Mouse (Mus musculus) gastrocnemius, postnatal 4 days (tissue): ENCODE results near the gene Olfr509. TPM values are rescaled to one million over a fixed set of nuclear protein-coding genes. Genes with fewer than 3 reads are reported as not detected.
"Not testable (repeated sequence)": the region's sequence is repeated elsewhere in the genome, so short reads cannot be mapped to it uniquely, and the experiment has no call there.

Experiments used
- DNase-seq, 2 experiments: peaks; one replicate each; pipeline ENCODE4 v3.0.0; 2021 to 2022; ENCODE audit warnings: low spot score in 2 of 2, mixed read lengths in 2 of 2
- long read RNA-seq, 2 experiments: library from polyadenylated mRNA; stranded (forward); transcript quantifications; one replicate each; pipeline ENCODE4 v2.0.0; 2021
- total RNA-seq, 2 experiments: library from RNA; stranded (reverse); gene quantifications; 2 replicates each; pipeline ENCODE4 v1.2.3; 2021

Gene Olfr509
- total RNA-seq, result not detected
- long read RNA-seq, experiment 1, result 0 reads
- long read RNA-seq, experiment 2, result 0 reads

DNA sequence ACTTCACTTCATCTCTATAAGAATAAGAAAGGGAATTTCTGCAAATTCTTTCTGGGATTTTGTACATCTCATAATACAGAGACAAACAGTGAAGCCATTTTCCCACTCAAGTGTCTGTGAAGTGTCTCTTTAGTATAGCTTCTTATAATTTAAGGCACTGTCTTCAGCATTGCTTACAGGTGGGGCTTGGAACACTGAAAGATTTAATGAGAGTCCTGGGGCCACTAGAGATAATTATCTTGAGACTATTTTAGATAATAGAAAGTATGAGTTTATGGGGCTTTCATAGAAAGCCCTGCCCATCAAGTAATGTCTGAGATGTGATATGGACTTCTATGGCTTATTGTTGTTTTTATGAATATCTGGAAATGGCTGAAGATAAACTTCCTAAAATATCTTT lies at the start of gene Olfr509:
Olfr509 (minus strand) TSS at position 101 of the 400 bp plus-strand sequence.
- no peak for DNase-seq

DNA sequence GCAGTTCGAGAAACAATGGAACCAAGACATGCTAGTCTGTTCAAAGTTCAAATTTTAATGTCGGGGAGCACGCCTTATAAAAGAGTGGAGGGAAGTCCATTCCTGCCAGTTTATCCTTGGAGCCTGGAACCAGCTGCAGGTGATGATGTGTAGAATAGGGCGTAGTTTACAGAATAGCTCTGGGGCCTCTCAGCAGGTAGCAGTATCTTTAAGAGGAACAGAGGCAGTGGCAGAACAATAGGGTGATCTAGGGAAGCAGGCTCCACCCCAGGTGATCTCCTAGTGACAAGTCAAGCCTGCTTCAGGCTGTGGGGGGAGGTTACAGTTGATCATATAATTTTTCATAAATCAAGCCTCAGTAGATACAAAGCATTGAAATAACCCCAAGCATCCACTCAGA lies 27.2 kb upstream of the Olfr509 start:
- no peak for DNase-seq

DNA sequence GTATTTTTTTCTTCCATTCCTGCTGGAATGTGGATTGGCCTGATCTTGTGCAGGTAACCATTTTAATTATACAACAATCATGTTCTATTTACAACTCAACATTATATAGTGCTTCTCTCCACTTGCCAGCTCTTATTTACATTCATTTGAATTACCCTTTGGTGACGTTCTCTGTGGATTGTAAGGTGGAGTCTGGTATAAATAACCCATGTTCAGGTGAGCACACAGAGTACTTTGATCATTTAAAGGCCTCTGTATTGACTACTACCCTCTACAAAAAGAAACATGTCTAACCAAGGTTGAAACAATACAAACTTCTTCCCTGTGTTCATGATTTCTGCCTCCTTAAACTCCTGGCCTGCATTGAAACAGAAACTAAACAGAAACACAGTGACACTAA lies 19.4 kb upstream of the Olfr509 start:
- no peak for DNase-seq

DNA sequence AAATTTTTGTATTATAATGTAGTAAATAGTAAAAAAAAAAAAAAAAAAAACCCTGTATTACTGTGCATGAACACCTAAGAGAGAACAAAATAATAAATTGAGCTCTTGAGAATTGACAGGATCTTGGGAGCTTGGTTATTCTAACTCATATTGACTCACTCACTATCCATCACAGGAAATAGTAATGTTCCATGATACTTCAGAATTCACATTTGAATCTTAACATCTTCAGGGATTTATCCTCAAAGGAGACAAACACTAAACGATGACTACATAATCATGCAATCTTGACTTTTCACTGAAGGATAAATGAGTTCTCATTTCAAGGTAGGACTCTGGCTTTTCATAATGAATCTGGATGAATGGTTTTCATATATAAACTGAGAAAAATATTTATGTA lies 14.4 kb upstream of the Olfr509 start, which contains the start of gene Olfr510:
Olfr510 (plus strand) TSS at position 301 of the 400 bp plus-strand sequence.
- no peak for DNase-seq

DNA sequence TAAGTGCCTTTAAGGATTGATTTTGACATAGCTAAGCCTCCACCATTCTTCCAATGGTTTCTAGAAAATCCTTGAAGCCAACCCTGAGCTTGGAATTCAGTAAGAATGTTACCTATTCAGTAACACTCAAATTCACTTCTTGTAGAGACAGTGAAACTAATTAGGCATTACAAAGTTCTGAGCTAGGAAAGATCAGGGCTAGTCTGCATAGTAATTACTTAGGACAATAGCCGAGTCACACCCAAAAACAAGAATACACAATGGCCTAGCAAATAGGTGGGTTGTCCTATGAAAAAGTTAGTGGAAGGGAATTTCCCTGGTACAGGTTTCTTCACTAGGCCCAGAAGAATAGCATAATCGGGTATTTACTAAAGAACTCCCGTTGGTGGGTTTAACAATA lies 10.7 kb upstream of the Olfr509 start:
- DNase-seq, result no peak

DNA sequence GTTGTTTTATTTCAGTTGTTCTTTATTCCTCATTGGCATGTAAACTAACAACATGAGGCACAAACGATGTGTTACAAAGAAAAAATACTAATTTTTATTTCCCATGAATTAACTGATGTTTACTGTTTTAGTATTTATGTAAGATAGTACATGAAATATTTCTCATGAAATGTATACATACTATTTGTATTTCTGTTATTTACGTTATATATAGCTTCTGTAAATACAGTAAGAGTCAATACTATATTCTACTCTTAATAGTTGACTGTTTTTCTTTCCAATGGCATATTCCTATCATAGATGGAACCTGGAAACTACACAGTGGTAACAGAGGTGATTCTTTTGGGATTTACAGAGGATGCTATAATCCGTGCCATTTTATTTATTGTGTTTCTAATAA lies 22.0 kb downstream of the Olfr509 start, which contains the start of gene Olfr508:
Olfr508 (plus strand) TSS at position 301 of the 400 bp plus-strand sequence.
- DNase-seq, result no peak

DNA sequence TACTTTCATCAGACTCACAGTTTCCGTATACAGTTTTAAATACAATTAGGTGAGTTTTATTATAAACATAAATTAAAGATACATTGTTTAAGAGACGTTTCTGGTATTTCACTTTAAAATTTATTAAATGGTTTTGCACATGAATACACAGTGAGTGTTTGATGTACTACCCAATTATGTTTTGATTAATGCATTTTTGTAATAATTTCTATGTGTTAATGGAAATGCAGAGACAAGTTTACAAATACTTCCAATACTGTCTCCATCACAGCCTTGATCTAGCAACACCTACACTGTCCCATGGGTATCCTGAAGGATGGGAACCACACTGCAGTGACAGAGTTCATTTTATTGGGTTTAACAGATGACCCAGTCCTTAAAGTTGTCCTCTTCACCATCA lies 30.2 kb downstream of the Olfr509 start, which contains the start of gene Olfr507:
Olfr507 (plus strand) TSS at position 301 of the 400 bp plus-strand sequence.
- DNase-seq, result no peak

DNA sequence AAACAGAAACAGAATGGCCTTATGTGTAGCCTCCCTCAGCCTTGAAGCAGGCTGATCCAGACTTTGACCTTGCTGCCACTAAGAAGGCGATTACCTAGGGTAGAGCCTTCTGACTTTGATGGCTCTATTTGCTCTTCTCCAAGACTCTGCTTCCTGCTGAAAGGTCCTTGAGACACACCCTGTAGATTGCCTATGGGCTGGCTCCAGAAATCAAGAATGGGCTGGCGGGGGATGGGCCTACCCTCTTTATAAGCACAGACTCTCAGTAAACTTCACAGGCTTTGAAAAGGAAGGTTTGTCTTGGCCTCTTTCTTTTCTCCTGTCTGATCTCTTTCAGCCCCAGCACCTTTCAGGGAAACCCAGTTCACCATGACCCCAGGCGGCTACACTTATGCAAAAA lies 34.9 kb downstream of the Olfr509 start:
- not testable (repeated sequence) for DNase-seq

DNA sequence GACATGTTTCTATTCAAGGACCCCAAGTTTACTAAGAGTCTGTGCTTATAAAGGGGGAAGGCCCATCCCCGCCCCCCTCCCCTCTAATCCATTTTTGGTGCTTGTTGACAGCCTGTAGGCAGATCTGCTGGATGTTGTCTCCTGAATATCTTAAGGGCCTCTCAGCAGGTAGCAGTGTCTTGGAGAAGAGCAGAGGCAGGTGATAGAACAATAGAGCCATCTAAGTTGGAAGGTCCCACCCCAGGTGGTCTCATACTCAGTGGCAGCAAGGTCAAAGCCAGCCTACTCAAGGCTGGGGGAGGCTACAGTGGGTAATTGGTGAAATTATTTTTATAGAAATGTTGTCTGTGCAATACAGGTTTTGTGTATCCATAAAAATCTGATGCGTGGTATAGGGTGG lies 37.6 kb downstream of the Olfr509 start:
- no peak for DNase-seq

DNA sequence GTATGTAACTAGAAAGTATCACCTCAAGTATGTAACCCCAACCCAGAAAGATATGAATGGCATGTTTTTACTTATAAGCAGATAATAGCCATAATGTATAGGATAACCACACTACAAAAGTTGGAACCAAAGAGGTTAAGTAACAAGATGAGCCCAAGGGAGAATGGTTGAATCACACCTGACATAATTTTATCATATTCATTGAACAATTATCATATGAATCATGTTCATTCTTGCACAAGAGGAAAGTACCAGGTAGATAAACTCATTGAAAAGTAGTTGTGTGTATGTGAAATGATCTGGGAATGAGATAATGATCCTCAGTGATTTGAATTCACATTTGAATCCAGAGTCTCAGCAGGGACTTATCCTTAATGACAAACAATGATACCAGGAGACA lies 41.2 kb downstream of the Olfr509 start, which contains the start of gene Olfr506:
Olfr506 (plus strand) TSS at position 301 of the 400 bp plus-strand sequence.
- no peak for DNase-seq

DNA sequence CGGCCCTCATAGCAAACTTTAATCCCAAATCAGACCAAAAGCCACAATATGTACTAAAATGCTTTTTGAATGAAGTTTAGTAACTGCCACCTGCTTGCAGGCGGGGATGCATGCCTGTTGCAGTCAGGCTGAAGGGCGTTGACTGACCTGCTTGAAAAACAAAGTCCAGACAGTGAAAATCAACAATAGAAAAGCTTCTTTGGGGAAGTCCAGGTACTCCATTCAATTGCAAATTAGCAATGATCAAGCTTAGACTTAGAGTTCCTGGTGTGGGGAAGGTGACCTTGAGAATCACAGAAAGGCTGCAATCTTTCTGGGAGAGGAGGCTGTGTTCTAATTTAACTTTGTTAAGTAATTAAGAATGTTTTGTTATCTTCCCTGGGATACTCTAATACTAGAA lies 49.8 kb downstream of the Olfr509 start:
- DNase-seq, result not testable (repeated sequence)

Other genes with a start within 250 kb of the Olfr509 start
- not detected for gene Olfr497, start 231.5 kb downstream of the Olfr509 start, total RNA-seq
- gene Olfr498, start 186.6 kb downstream of the Olfr509 start, total RNA-seq, result not detected
- not detected for gene Olfr502, start 126.8 kb downstream of the Olfr509 start, total RNA-seq
- gene Olfr503, start 107.4 kb downstream of the Olfr509 start, total RNA-seq, result not detected
- gene Olfr504, start 86.1 kb downstream of the Olfr509 start, total RNA-seq, result not detected
- not detected for gene Olfr506, start 41.1 kb downstream of the Olfr509 start, total RNA-seq
- not detected for gene Olfr507, start 30.1 kb downstream of the Olfr509 start, total RNA-seq
- not detected for gene Olfr508, start 21.9 kb downstream of the Olfr509 start, total RNA-seq
- not detected for gene Olfr510, start 14.5 kb upstream of the Olfr509 start, total RNA-seq
- not detected for gene Olfr512, start 61.4 kb upstream of the Olfr509 start, total RNA-seq
- gene Olfr513, start 99.1 kb upstream of the Olfr509 start, total RNA-seq, result not detected
- gene Olfr514, start 174.1 kb upstream of the Olfr509 start, total RNA-seq, result not detected
- not detected for gene Olfr516, start 198.6 kb upstream of the Olfr509 start, total RNA-seq
- not detected for gene Olfr517, start 220.5 kb upstream of the Olfr509 start, total RNA-seq
- not detected for gene Olfr518, start 233.1 kb upstream of the Olfr509 start, total RNA-seq
- not detected for gene Olfr519, start 242.5 kb upstream of the Olfr509 start, total RNA-seq